Mouse (Mus musculus) heart, adult 18-20 months (tissue): ENCODE results near the gene Pik3r3. TPM values are rescaled to one million over a fixed set of nuclear protein-coding genes. Genes with fewer than 3 reads are reported as not detected.

Source experiments
- total RNA-seq, 2 experiments: library from RNA; stranded (reverse); gene quantifications; 2 replicates each; pipeline ENCODE4 v1.2.3; 2021

The Pik3r3 gene
- total RNA-seq, 2 experiments from 2014 or later, result 7.8 to 9.3 TPM

Other genes starting within 250 kb of the Pik3r3 start
- gene Faah, start 203.7 kb upstream of the Pik3r3 start, total RNA-seq, result 1 to 10 TPM in 1 of 2 experiments, not detected in 1; 1.0 TPM
- 10 to 100 TPM; 29.1 to 29.5 TPM for gene Nsun4, start 167.7 kb upstream of the Pik3r3 start, total RNA-seq
- gene Uqcrh, start 146.5 kb upstream of the Pik3r3 start, total RNA-seq, result 1,000 to 10,000 TPM; 1,939 to 2,067 TPM
- 10 to 100 TPM; 25.3 to 26.2 TPM for gene Lrrc41, start 146.3 kb upstream of the Pik3r3 start, total RNA-seq
- under 1 TPM; 0.10 to 0.26 TPM for gene Rad54l, start 97.9 kb upstream of the Pik3r3 start, total RNA-seq
- gene Pomgnt1, start 97.8 kb upstream of the Pik3r3 start, total RNA-seq, result 10 to 100 TPM; 56.8 to 57.5 TPM
- gene Lurap1, start 70.3 kb upstream of the Pik3r3 start, total RNA-seq, result 1 to 10 TPM; 4.6 to 5.0 TPM
- 1 to 10 TPM in 1 of 2 experiments, not detected in 1; 1.3 TPM for gene Tspan1, start 54.0 kb upstream of the Pik3r3 start, total RNA-seq
- gene 1700042G07Rik, start 48.2 kb upstream of the Pik3r3 start, total RNA-seq, result not detected
- not detected for gene Gm49337, start 48.2 kb upstream of the Pik3r3 start, total RNA-seq
- 100 to 1,000 TPM; 105 to 111 TPM for gene Mast2, start 242.6 kb downstream of the Pik3r3 start, total RNA-seq